Mouse (Mus musculus) lung, adult 2 months (tissue): ENCODE data around the gene Pctp. TPM values are rescaled to one million over a fixed set of nuclear protein-coding genes. Genes with fewer than 3 reads are reported as not detected.
A peak's percentile ranks its signal among the peaks of the same experiment; 100 is the strongest.

Experiments used
- DNase-seq: peaks from one replicate; pipeline ENCODE4 v3.0.0; 2022
- H3K4me1 ChIP-seq: fragments of 200-500 bp; 2 replicates; pipeline ENCODE4 v1.6.1; 2011; ENCODE audit warnings: low read length; ENCODE audit not compliant: control insufficient read depth, insufficient read depth
- H3K4me3 ChIP-seq: fragments of 200-500 bp; replicated peaks from 2 replicates; pipeline ENCODE3; 2011; ENCODE audit warnings: low read depth, mild to moderate bottlenecking, control low read depth, low read length; ENCODE audit errors: extremely low read depth
- CTCF ChIP-seq: fragments of 200-500 bp; IDR thresholded peaks from 2 replicates; pipeline ENCODE4 v1.5.1; 2011; ENCODE audit warnings: mild to moderate bottlenecking, low read length, control low read depth; ENCODE audit not compliant: insufficient read depth
- POLR2A ChIP-seq: fragments of 200-500 bp; IDR thresholded peaks from 2 replicates; pipeline ENCODE4 v1.6.1; 2011; ENCODE audit warnings: low read depth, mild to moderate bottlenecking, control low read depth, low read length, borderline replicate concordance; ENCODE audit errors: extremely low read depth
- WGBS: fragments of 180-500 bp; shearing (Covaris S2); methylation state at CpG from one replicate; pipeline ENCODE4 v1.1.7; 2018; 5-methylcytosine and 5-hydroxymethylcytosine counted together
- polyA plus RNA-seq: library from polyadenylated mRNA; depleted of rRNA; stranded (reverse); fragments of >200 nt; gene quantifications from 2 replicates; pipeline ENCODE4 v1.2.3, GENCODE M21; 2012

Pctp gene
- polyA plus RNA-seq, 1 experiment: 3.1 TPM

- 71% methylated on average over 7 of the region's 7 CpGs for WGBS
- no peak for DNase-seq
These were observed 5.8 kb downstream of the Pctp start for GRCm38 (mm10) chr11:89996856-89997255.

GRCm38 (mm10) chr11:89996406-89996805 is 6.3 kb downstream of the Pctp start:
- TF ChIP-seq CTCF: no peak
- TF ChIP-seq POLR2A: no peak
- DNase-seq: no peak
- 89% methylated on average over 4 of the region's 4 CpGs for WGBS
- peaks cover 2% of the 10 kb centered on the region; the same call in 1 of the 2 replicates for H3K4me1 ChIP-seq
- no peak overlapping the region for H3K4me3 ChIP-seq

More at GRCm38 (mm10) chr11:89996856-89997255, 5.8 kb downstream of the Pctp start:
- peaks cover 4% of the 10 kb centered on the region; the same call in 1 of the 2 replicates for H3K4me1 ChIP-seq
- TF ChIP-seq POLR2A (no peak), CTCF (no peak)
- H3K4me3 ChIP-seq: no peak overlapping the region

- TF ChIP-seq CTCF: no peak
- TF ChIP-seq POLR2A: no peak
- 93% methylated on average over 5 of the region's 5 CpGs for WGBS
- DNase-seq: no peak
- no peak overlapping the region for H3K4me3 ChIP-seq
- peaks cover 2% of the 10 kb centered on the region; the same call in 1 of the 2 replicates for H3K4me1 ChIP-seq
These were observed 7.1 kb downstream of the Pctp start for GRCm38 (mm10) chr11:89995596-89995995.

GRCm38 (mm10) chr11:89994706-89995105 is 8.0 kb downstream of the Pctp start:
- TF ChIP-seq POLR2A (no peak), CTCF (no peak)
- WGBS: 72% methylated on average over 2 of the region's 2 CpGs
- peaks cover 2% of the 10 kb centered on the region; the same call in 1 of the 2 replicates for H3K4me1 ChIP-seq
- DNase-seq: no peak
- no peak overlapping the region for H3K4me3 ChIP-seq

GRCm38 (mm10) chr11:89991661-89992060 is 11.0 kb downstream of the Pctp start:
- no peak for DNase-seq
- TF ChIP-seq CTCF: no peak
- no peak for TF ChIP-seq POLR2A
- peaks cover 2% of the 10 kb centered on the region; the same call in 1 of the 2 replicates for H3K4me1 ChIP-seq
- no peak overlapping the region for H3K4me3 ChIP-seq

GRCm38 (mm10) chr11:89988936-89989589 is 13.6 kb downstream of the Pctp start:
- Histone ChIP-seq H3K4me3 (no peak overlapping the region), H3K4me1 (no peaks in the 10 kb centered on the region)
- 18% methylated on average over 8 of the region's 8 CpGs for WGBS
- DNase-seq: peak; percentile 68
- TF ChIP-seq CTCF (peak; percentile 88), POLR2A (no peak)

GRCm38 (mm10) chr11:89986516-89986915 is 16.2 kb downstream of the Pctp start:
- WGBS: 90% methylated on average over 8 of the region's 8 CpGs
- H3K4me1 ChIP-seq: no peaks in the 10 kb centered on the region

GRCm38 (mm10) chr11:89985200-89986187 is 17.2 kb downstream of the Pctp start:
- Histone ChIP-seq H3K4me3 (no peak overlapping the region), H3K4me1 (no peaks in the 10 kb centered on the region)
- WGBS: 66% methylated on average over 10 of the region's 10 CpGs
- no peak for DNase-seq
- no peak for TF ChIP-seq POLR2A
- no peak for TF ChIP-seq CTCF

More at GRCm38 (mm10) chr11:89986516-89986915, 16.2 kb downstream of the Pctp start:
- no peak overlapping the region for H3K4me3 ChIP-seq
- no peak for DNase-seq
- TF ChIP-seq CTCF: no peak
- no peak for TF ChIP-seq POLR2A

- DNase-seq: no peak
- H3K4me1 ChIP-seq: peaks cover under 1% of the 10 kb centered on the region; the same call in 1 of the 2 replicates
- no peak overlapping the region for H3K4me3 ChIP-seq
- 96% methylated on average over 5 of the region's 5 CpGs for WGBS
- TF ChIP-seq CTCF: no peak
- no peak for TF ChIP-seq POLR2A
These were observed 18.3 kb downstream of the Pctp start for GRCm38 (mm10) chr11:89984436-89984835.
